21 mouse cellular contexts compared by ENCODE assay signal in genomic region chr1:136499317-136499716, GRCm38 (mm10). TPM values are rescaled to one million over a fixed set of nuclear protein-coding genes. Genes with fewer than 3 reads are reported as not detected.
"Had no signal": no experiment of that assay in that cellular context is flagged by ENCODE, and none has a peak within 500 bp of the region (broad histone marks: within the 10 kb centered on the region; RNA-seq: fewer than 3 reads in every experiment).

No protein-coding gene starts in this region.

- DNase-seq: liver, postnatal 0 days; lung, adult 2 months; lung, postnatal 14 days; lung, postnatal 36 days; retina, postnatal 1 day; right cerebral cortex, adult 18-20 months; right cerebral cortex, postnatal 25 days; right cerebral cortex, postnatal 4 days; spleen, adult 18-20 months; thymus, adult 18-20 months; thymus, postnatal 14 days; thymus, postnatal 36 days had no signal

- H3K27me3 ChIP-seq: lung, embryonic 15.5 days; megakaryocyte, embryonic 14.5 days; midbrain, embryonic 13.5 days; midbrain, embryonic 15.5 days; neural tube, embryonic 12.5 days had no signal

- H3K9me3 ChIP-seq: lung, embryonic 15.5 days; midbrain, embryonic 13.5 days; midbrain, embryonic 15.5 days; neural tube, embryonic 12.5 days had no signal

- H3K4me1 ChIP-seq: lung, embryonic 15.5 days; megakaryocyte, embryonic 14.5 days; midbrain, embryonic 13.5 days; midbrain, embryonic 15.5 days; neural tube, embryonic 12.5 days had no signal

- H3K36me3 ChIP-seq: midbrain, embryonic 15.5 days had no signal

- H3K4me3 ChIP-seq: lung, embryonic 15.5 days; megakaryocyte, embryonic 14.5 days; midbrain, embryonic 13.5 days; midbrain, embryonic 15.5 days; neural tube, embryonic 12.5 days had no signal

- ATAC-seq: liver, postnatal 0 days; lung, postnatal 0 days; midbrain, embryonic 13.5 days; midbrain, embryonic 15.5 days had no signal

- H3K27ac ChIP-seq: lung, embryonic 15.5 days; macrophage; midbrain, embryonic 13.5 days; midbrain, embryonic 15.5 days; neural tube, embryonic 12.5 days had no signal

- H3K4me2 ChIP-seq: lung, embryonic 15.5 days; midbrain, embryonic 11.5 days; midbrain, embryonic 13.5 days; midbrain, embryonic 15.5 days; neural tube, embryonic 12.5 days had no signal

- H3K9ac ChIP-seq: liver, postnatal 0 days; lung, embryonic 15.5 days; midbrain, embryonic 13.5 days; midbrain, embryonic 15.5 days; neural tube, embryonic 12.5 days had no signal

RNA-seq across cellular contexts. Expression of gene Kif14, which starts 33.2 kb away (rescaled TPM):
- total RNA-seq: monocyte, adult 5-6 weeks had no signal
